Mouse (Mus musculus) left cerebral cortex, adult 2 months (tissue): ENCODE data around the gene Rcan1. TPM values are rescaled to one million over a fixed set of nuclear protein-coding genes. Genes with fewer than 3 reads are reported as not detected.

Experiments used
- DNase-seq, 2 experiments: peaks; one replicate each; pipeline ENCODE4 v3.0.0; 2021 to 2022; ENCODE audit warnings: low spot score in 2 of 2, mixed read lengths in 1 of 2; ENCODE audit errors: extremely low spot score in 1 of 2
- H3K27ac ChIP-seq: fragments of 200-600 bp; 2 replicates; pipeline ENCODE4 v1.8.1; 2022
- H3K4me3 ChIP-seq: fragments of 200-600 bp; 2 replicates; pipeline ENCODE4 v1.8.1; 2022
- CTCF ChIP-seq: fragments of 200-600 bp; IDR thresholded peaks from 2 replicates; pipeline ENCODE4 v1.8.1; 2022; ENCODE audit warnings: antibody characterized with exemption, mild to moderate bottlenecking, moderate library complexity
- intact Hi-C: fragments of 180-260 bp; cut with DNase I; formaldehyde crosslinking; loops from one replicate; pipeline ENCODE4 v1.15.1; 2025
- total RNA-seq, 2 experiments: library from RNA; stranded (reverse); gene quantifications; 2 replicates each; pipeline ENCODE4 v1.2.3; 2021

Gene Rcan1
- total RNA-seq, 2 experiments from 2014 or later = 57.0 to 63.6 TPM

GRCm38 (mm10) chr16:92497851-92498588 is 27.4 kb upstream of the Rcan1 start:
- no peak for TF ChIP-seq CTCF
- no peak overlapping the region for H3K27ac ChIP-seq
- intact Hi-C loops = no loop called here
- H3K4me3 ChIP-seq = peak overlapping the region; percentile 32
- DNase-seq = no peak

DNA sequence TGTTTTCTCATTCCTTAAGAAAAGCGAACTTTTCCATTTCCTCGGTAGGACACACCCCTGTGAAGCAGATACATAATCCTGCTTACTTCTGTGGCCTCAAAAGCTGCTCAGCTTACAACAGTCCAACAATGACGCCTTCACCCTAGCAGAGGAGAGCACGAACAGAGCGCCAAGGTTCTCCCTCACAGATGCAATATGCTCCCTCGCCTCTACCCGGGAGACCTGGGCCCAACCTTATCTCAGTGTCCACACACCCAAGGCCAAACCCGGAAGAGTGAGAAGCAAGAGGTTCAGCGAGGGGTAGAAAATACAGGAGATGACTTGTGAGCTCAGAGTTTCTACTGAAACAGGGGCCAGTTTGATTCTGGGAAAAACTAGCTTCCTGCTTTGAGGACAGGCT is 18.7 kb upstream of the Rcan1 start:
- no peak for TF ChIP-seq CTCF
- Histone ChIP-seq H3K4me3 (no peak overlapping the region), H3K27ac (no peak overlapping the region)
- no peak for DNase-seq
- intact Hi-C loops = no loop called here

DNA sequence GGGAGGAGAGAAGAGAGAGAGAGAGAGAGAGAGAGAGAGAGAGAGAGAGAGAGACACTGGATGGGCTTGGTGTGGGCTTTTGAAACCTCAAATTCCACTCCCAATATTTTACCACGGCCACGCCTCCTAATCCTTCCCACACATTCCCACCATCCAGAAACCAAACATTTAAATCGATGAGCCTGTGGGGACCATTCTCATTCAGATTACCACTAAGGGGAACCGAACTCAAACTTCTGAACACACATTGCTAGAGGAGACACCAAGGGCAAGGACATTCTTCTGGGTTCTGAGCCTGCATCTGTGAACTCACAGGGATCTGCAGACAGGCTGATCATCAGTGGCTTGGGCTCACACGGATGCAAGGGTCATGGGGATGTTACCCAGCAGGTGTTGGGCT is 17.8 kb upstream of the Rcan1 start:
- Histone ChIP-seq H3K27ac (no peak overlapping the region), H3K4me3 (no peak overlapping the region)
- TF ChIP-seq CTCF = no peak
- intact Hi-C loops = no loop called here
- DNase-seq = no peak

DNA sequence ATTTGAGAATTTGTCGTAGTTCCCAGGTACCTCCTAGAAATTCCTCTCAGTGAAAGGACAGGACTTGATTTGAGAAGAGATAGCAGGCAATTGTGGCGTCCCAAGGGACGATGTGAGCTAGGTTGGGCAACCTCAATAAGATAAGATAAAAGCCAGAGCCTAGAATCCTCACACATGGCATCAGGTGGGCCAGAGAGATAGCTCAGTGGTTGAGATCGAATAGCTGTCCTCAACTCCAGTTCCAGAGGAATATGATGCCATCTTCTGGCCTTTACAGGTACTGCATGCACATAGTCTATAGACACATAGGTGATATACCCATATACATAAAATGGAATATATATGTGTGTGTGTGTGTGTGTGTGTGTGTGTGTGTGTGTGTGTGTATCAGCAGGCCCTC is 16.8 kb upstream of the Rcan1 start:
- DNase-seq = no peak
- peak; percentile 46 for TF ChIP-seq CTCF
- no peak overlapping the region for H3K4me3 ChIP-seq
- intact Hi-C loops = no loop called here
- no peak overlapping the region for H3K27ac ChIP-seq

DNA sequence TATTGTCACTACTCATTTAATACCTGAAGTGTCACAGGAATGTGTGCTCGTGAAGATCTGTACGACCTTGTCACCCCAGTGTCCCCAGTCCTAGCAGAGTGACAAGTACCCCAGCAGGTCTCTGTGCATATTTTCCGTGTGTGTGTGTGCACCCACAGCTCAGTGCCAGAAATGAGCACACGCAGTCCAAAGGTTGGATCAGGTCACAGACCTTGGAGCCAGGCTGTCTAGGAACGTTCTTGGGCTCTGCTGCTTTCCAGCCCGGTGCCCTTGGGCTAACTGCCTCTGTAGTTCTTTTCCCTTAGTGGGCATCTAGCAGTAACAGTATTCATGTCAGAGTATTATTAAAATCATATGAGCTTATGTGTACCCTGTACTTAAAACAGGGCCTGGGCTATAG is 16.4 kb upstream of the Rcan1 start:
- no peak for DNase-seq
- intact Hi-C loops = no loop called here
- no peak for TF ChIP-seq CTCF
- no peak overlapping the region for H3K27ac ChIP-seq
- no peak overlapping the region for H3K4me3 ChIP-seq

- Histone ChIP-seq H3K27ac (no peak within 1 kb of the TSS), H3K4me3 (no peak within 1 kb of the TSS)
- TF ChIP-seq CTCF = no peak
- DNase-seq = no peak
- intact Hi-C loops = no loop called here
Observed at GRCm38 (mm10) chr16:92485436-92485835, 14.8 kb upstream of the Rcan1 start, which contains the start of gene Clic6. Clic6 (plus strand) TSS chr16:92485736.

GRCm38 (mm10) chr16:92478561-92479150 is 8.0 kb upstream of the Rcan1 start:
- peak; percentile 86 for TF ChIP-seq CTCF
- peak; percentile 64 to 70 for DNase-seq
- H3K4me3 ChIP-seq = no peak overlapping the region
- no peak overlapping the region for H3K27ac ChIP-seq
- intact Hi-C loops = loop anchor here (1.0 kb wide), 1 partner anchor 137 kb away; no protein-coding TSS in a partner anchor

GRCm38 (mm10) chr16:92475093-92475860 is 4.6 kb upstream of the Rcan1 start:
- TF ChIP-seq CTCF = no peak
- Histone ChIP-seq H3K27ac (no peak overlapping the region), H3K4me3 (no peak overlapping the region)
- DNase-seq = no peak
- intact Hi-C loops = no loop called here

- no peak for TF ChIP-seq CTCF
Observed at GRCm38 (mm10) chr16:92472898-92473297, 2.2 kb upstream of the Rcan1 start.

DNA sequence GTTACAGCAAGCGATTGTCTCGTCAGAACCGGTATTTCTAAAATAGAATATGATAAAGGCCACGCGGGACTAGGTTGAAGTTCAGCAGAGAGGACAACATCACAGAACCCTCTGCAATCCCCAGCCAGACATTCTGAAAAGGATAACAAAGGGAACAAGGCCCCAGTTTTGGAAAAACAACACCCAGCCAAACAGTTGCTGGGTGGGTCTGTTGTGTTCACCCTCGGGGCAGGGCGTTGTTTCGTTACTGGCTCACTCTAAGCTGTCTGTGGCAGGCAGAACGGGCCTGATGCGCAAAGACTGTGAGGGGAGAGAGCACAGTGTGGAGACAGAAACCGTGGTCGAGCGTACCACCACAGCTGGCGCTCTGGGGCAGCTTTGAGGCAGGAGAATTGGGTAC is 2.2 kb downstream of the Rcan1 start:
- DNase-seq = no peak
- TF ChIP-seq CTCF = no peak
- Histone ChIP-seq H3K4me3 (no peak overlapping the region), H3K27ac (no peak overlapping the region)
- intact Hi-C loops = no loop called here

More at GRCm38 (mm10) chr16:92472898-92473297, 2.2 kb upstream of the Rcan1 start:
- DNase-seq = no peak
- Histone ChIP-seq H3K27ac (no peak overlapping the region), H3K4me3 (no peak overlapping the region)
- intact Hi-C loops = no loop called here

DNA sequence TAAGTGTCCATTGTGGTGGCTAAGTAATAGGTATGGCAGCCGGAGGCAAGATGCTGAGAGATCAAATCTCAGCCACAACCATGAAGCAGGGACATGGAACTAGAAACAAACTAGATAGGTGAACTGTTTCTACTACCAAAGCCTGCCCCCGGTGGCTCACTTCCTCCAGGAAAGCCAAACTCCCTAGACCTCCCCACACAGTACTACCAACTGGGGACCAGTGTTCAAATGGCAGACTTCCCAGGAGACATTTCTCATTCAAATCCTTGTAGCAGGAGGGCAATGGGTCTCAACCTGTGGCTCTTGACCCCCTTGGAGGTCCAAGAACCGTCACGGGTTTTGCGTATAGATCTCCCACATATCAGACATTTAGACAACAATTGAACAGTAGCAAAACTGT is 3.6 kb downstream of the Rcan1 start:
- Histone ChIP-seq H3K27ac (no peak overlapping the region), H3K4me3 (no peak overlapping the region)
- intact Hi-C loops = no loop called here
- DNase-seq = no peak
- TF ChIP-seq CTCF = no peak; the same call in 1 of the 2 replicates
